Mouse (Mus musculus) midbrain, postnatal 0 days (tissue): ENCODE results near the gene Asb6. TPM values are rescaled to one million over a fixed set of nuclear protein-coding genes. Genes with fewer than 3 reads are reported as not detected.

Source experiments
- ATAC-seq: fragments of 200-750 bp; cut with Nextera tagmentation; 2 replicates; pipeline ENCODE4 v1.8.0; 2017; ENCODE audit warnings: moderate number of reproducible peaks, mild to moderate bottlenecking, moderate TSS enrichment, moderate library complexity; ENCODE audit not compliant: low FRiP score
- DNase-seq: peaks from one replicate; pipeline ENCODE4 v3.0.0-alpha.2; 2015; ENCODE audit warnings: low spot score
- H3K27ac ChIP-seq: fragments of 300-500 bp; sonication (generic); 2 replicates; pipeline ENCODE4 v1.5.1; 2014; ENCODE audit warnings: low read depth, mild to moderate bottlenecking, low read length, mixed read lengths
- H3K27me3 ChIP-seq: fragments of 300-500 bp; sonication (generic); 2 replicates; pipeline ENCODE4 v1.6.1; 2014; ENCODE audit warnings: low read length, control low read depth, mixed read lengths; ENCODE audit not compliant: insufficient read depth
- H3K36me3 ChIP-seq: fragments of 300-500 bp; sonication (generic); 2 replicates; pipeline ENCODE4 v1.6.1; 2014; ENCODE audit warnings: low read length, control low read depth, mixed read lengths; ENCODE audit not compliant: insufficient read depth
- H3K4me1 ChIP-seq: fragments of 300-500 bp; sonication (generic); 2 replicates; pipeline ENCODE4 v1.6.1; 2014; ENCODE audit warnings: mild to moderate bottlenecking, control low read depth, antibody characterized with exemption, low read length, mixed read lengths; ENCODE audit not compliant: insufficient read depth
- H3K4me2 ChIP-seq: fragments of 300-500 bp; sonication (generic); 2 replicates; pipeline ENCODE4 v1.6.1; 2014; ENCODE audit warnings: low read depth, mild to moderate bottlenecking, low read length, mixed read lengths; ENCODE audit not compliant: poor library complexity, severe bottlenecking
- H3K4me3 ChIP-seq: fragments of 300-500 bp; sonication (generic); 2 replicates; pipeline ENCODE4 v1.5.1; 2014; ENCODE audit warnings: low read depth, mild to moderate bottlenecking, low read length, moderate library complexity
- H3K9ac ChIP-seq: fragments of 300-500 bp; sonication (generic); replicated peaks from 2 replicates; pipeline ENCODE4 v1.6.1; 2014; ENCODE audit warnings: mild to moderate bottlenecking, low read length, moderate library complexity, mixed read lengths; ENCODE audit not compliant: poor library complexity, severe bottlenecking
- H3K9me3 ChIP-seq: fragments of 300-500 bp; sonication (generic); 2 replicates; pipeline ENCODE4 v1.6.1; 2016; ENCODE audit warnings: low read length, control low read depth
- CTCF ChIP-seq: IDR thresholded peaks from 2 replicates; pipeline ENCODE4 v1.5.1; 2016; ENCODE audit warnings: antibody characterized with exemption, mild to moderate bottlenecking
- WGBS: fragments of 180-500 bp; shearing (Covaris S2); extraction: QIAGEN DNeasy Blood & Tissue Kit; methylation state at CpG from one replicate; pipeline ENCODE4 v1.1.7; 2014; 5-methylcytosine and 5-hydroxymethylcytosine counted together
- polyA plus RNA-seq: library from polyadenylated mRNA; unstranded; fragments of >200 nt; fragmentation: Nextera tagmentation; extraction: Ambion mirVana; gene quantifications from 2 replicates; pipeline ENCODE4 v1.2.1, GENCODE M21; 2015
- total RNA-seq: library from RNA; depleted of rRNA; stranded (reverse); fragments of >200 nt; gene quantifications from 2 replicates; pipeline ENCODE4 v1.2.3, GENCODE M21; 2014

Gene Asb6
- total and polyA plus RNA-seq, 2 experiments from 2014 or later, result 36.1 to 40.7 TPM

- ATAC-seq (no peak), DNase-seq (no peak)
- Histone ChIP-seq H3K9ac (peak overlapping the region; percentile 46), H3K4me2 (peak overlapping the region; percentile 79), H3K27ac (no peak overlapping the region), H3K4me3 (peak overlapping the region; percentile 40), H3K4me1 (0 out of 2 replicates have a peak, but pooled peaks cover 4% of the 10 kb centered on the region), H3K9me3 (no peaks in the 10 kb centered on the region), H3K27me3 (peaks cover 27% of the 10 kb centered on the region), H3K36me3 (no peaks in the 10 kb centered on the region)
- no peak for TF ChIP-seq CTCF
- 2% methylated on average over 51 of the region's 80 CpGs for WGBS
These were observed 15.3 kb upstream of the Asb6 start for GRCm38 (mm10) chr2:30845152-30846070.

DNA sequence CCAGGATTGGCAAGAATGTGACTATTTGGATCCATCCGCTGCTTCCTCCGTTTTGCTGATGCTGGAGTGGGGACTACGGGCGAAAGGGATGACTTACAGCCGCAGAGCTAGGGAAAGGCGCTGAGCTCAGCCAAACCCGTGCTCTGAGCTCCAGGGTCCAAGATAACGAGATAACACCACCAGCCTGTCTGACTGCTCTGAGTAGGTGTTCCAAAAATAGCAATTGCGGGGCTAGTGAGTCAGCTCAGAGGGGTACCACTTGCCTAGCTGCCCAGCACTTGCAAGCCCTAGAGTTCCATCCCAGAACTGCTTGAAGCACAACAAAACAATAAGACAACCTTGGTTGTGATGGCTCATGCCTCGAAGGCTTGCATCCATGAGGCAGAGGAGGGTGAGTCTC is 12.5 kb upstream of the Asb6 start:
- H3K9ac ChIP-seq, result no peak overlapping the region
- DNase-seq (no peak), ATAC-seq (no peak)
- H3K4me3 ChIP-seq, result no peak overlapping the region
- TF ChIP-seq CTCF, result no peak
- H3K4me2 ChIP-seq, result no peak overlapping the region
- H3K9me3 ChIP-seq, result no peaks in the 10 kb centered on the region
- no peaks in the 10 kb centered on the region for H3K36me3 ChIP-seq
- H3K27me3 ChIP-seq, result peaks cover 27% of the 10 kb centered on the region
- H3K4me1 ChIP-seq, result 0 out of 2 replicates have a peak, but pooled peaks cover 4% of the 10 kb centered on the region
- no peak overlapping the region for H3K27ac ChIP-seq
- 58% methylated on average over 10 of the region's 10 CpGs for whole genome bisulfite sequencing

GRCm38 (mm10) chr2:30836238-30836990 is 6.3 kb upstream of the Asb6 start:
- H3K27ac ChIP-seq, result no peak overlapping the region
- 16% methylated on average over 21 of the region's 21 CpGs for WGBS
- no peaks in the 10 kb centered on the region for H3K27me3 ChIP-seq
- TF ChIP-seq CTCF, result no peak
- no peaks in the 10 kb centered on the region for H3K4me1 ChIP-seq
- no peaks in the 10 kb centered on the region for H3K36me3 ChIP-seq
- no peak for DNase-seq
- H3K9ac ChIP-seq, result no peak overlapping the region
- no peaks in the 10 kb centered on the region for H3K9me3 ChIP-seq
- H3K4me3 ChIP-seq, result no peak overlapping the region
- no peak overlapping the region for H3K4me2 ChIP-seq
- no peak for ATAC-seq

DNA sequence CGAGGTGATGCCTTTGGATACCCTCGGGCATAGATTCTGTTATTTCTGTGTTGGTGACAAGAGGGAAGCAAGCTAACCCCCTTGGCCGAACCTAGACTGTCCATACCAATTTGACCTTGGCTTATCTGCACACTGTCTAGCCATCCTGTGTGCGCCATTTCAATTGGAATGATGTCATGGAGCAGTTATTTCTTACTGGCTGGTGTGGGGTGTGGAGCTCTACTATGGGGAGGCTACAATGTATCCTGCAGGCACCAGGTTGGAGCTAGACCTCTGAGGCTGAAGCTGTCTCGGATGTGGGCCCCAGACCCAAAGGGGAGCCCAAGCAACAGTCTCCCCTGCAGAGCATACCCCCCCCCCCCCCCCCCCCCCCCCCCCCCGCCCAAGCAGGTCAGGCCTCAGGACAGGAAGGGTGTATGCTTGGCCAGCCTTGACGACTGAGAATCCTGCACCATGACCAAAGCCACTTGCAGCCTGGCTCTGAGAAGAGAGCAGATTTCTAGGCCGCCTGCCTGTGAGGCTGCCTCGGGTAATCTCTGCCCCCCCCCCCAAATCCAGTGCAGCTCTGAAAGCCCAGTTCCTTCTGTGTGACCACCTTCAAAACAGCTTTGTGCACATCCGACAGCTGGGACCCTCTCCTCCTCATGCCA is 4.4 kb upstream of the Asb6 start, which contains the start of gene Prrx2:
Prrx2 (plus strand) TSS at position 600 of the 650 bp plus-strand sequence.
- WGBS, result 72% methylated on average over 8 of the region's 10 CpGs
- Histone ChIP-seq H3K9ac (no peak within 1 kb of the TSS), H3K9me3 (no peaks in the 10 kb centered on the region), H3K27ac (no peak within 1 kb of the TSS), H3K27me3 (no peaks in the 10 kb centered on the region), H3K36me3 (no peaks in the 10 kb centered on the region), H3K4me3 (no peak within 1 kb of the TSS), H3K4me1 (no peaks in the 10 kb centered on the region), H3K4me2 (no peak within 1 kb of the TSS)
- TF ChIP-seq CTCF, result no peak
- no peak for DNase-seq
- ATAC-seq, result no peak

DNA sequence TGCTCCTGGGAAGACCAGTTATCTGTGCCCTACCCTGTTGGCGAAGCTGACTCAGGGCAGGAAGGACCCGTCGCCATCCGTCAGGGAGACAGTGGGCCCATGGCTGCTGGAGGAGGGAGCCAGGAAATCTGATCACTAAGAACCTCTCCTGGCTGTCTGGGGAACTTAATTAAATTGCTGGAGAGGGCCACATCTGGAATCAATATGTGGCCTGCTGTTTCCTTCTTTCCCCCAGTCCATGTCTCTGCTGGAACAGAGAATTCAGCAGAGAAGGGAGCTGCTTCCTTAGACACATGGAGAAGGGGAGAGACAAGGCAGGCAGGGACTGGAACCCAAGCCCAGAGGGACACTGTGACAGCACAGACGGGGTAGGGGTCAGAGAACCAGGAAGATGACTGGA is 3.5 kb upstream of the Asb6 start:
- no peak overlapping the region for H3K9ac ChIP-seq
- no peaks in the 10 kb centered on the region for H3K27me3 ChIP-seq
- no peak overlapping the region for H3K4me3 ChIP-seq
- H3K9me3 ChIP-seq, result no peaks in the 10 kb centered on the region
- 71% methylated on average over 5 of the region's 5 CpGs for WGBS
- no peak for ATAC-seq
- no peak for DNase-seq
- no peak overlapping the region for H3K27ac ChIP-seq
- no peaks in the 10 kb centered on the region for H3K4me1 ChIP-seq
- no peak overlapping the region for H3K4me2 ChIP-seq
- H3K36me3 ChIP-seq, result no peaks in the 10 kb centered on the region
- no peak for TF ChIP-seq CTCF
